Mouse (Mus musculus) kidney, embryonic 16.5 days (tissue): ENCODE measurements around the gene Sox30. TPM values are rescaled to one million over a fixed set of nuclear protein-coding genes. Genes with fewer than 3 reads are reported as not detected.

ENCODE experiments used
- ATAC-seq: fragments of 200-750 bp; cut with Nextera tagmentation; 2 replicates; pipeline ENCODE4 v1.8.0; 2017; ENCODE audit warnings: moderate TSS enrichment; ENCODE audit not compliant: low FRiP score, low TSS enrichment
- H3K27ac ChIP-seq: fragments of 300-500 bp; sonication (generic); 2 replicates; pipeline ENCODE4 v1.5.1; 2014; ENCODE audit warnings: low read length
- H3K27me3 ChIP-seq: fragments of 300-500 bp; sonication (generic); 2 replicates; pipeline ENCODE4 v1.6.1; 2014; ENCODE audit warnings: low read length, control low read depth, mixed read lengths; ENCODE audit not compliant: insufficient read depth
- H3K36me3 ChIP-seq: fragments of 300-500 bp; sonication (generic); 2 replicates; pipeline ENCODE4 v1.6.1; 2014; ENCODE audit warnings: low read length, control low read depth, mixed read lengths; ENCODE audit not compliant: insufficient read depth
- H3K4me1 ChIP-seq: fragments of 300-500 bp; sonication (generic); 2 replicates; pipeline ENCODE4 v1.6.1; 2014; ENCODE audit warnings: low read length, control low read depth, mixed read lengths; ENCODE audit not compliant: insufficient read depth
- H3K4me2 ChIP-seq: fragments of 300-500 bp; sonication (generic); replicated peaks from 2 replicates; pipeline ENCODE4 v1.6.1; 2014; ENCODE audit warnings: low read depth, low read length
- H3K4me3 ChIP-seq: fragments of 300-500 bp; sonication (generic); 2 replicates; pipeline ENCODE4 v1.5.1; 2014; ENCODE audit warnings: mild to moderate bottlenecking, low read length
- H3K9ac ChIP-seq: fragments of 300-500 bp; sonication (generic); replicated peaks from 2 replicates; pipeline ENCODE4 v1.6.1; 2014; ENCODE audit warnings: low read length
- H3K9me3 ChIP-seq: fragments of 300-500 bp; sonication (generic); 2 replicates; pipeline ENCODE4 v1.6.1; 2016; ENCODE audit warnings: low read length, control low read depth
- WGBS: fragments of 180-500 bp; shearing (Covaris S2); extraction: QIAGEN DNeasy Blood & Tissue Kit; methylation state at CpG from one replicate; pipeline ENCODE4 v1.1.7; 2014; 5-methylcytosine and 5-hydroxymethylcytosine counted together
- polyA plus RNA-seq: library from polyadenylated mRNA; unstranded; fragments of >200 nt; fragmentation: Nextera tagmentation; extraction: Ambion mirVana; gene quantifications from 2 replicates; pipeline ENCODE4 v1.2.1, GENCODE M21; 2015

Gene Sox30
- polyA plus RNA-seq, 1 experiment from 2014 or later = 0.16 TPM

GRCm38 (mm10) chr11:46061776-46062445 is 81.8 kb downstream of the Sox30 start:
- Histone ChIP-seq H3K9ac (no peak overlapping the region), H3K36me3 (no peaks in the 10 kb centered on the region), H3K27ac (peak overlapping the region; percentile 72), H3K4me3 (no peak overlapping the region), H3K4me2 (no peak overlapping the region), H3K9me3 (no peaks in the 10 kb centered on the region), H3K27me3 (no peaks in the 10 kb centered on the region), H3K4me1 (peaks cover 34% of the 10 kb centered on the region)
- no peak for ATAC-seq
- WGBS = 51% methylated on average over 6 of the region's 6 CpGs

GRCm38 (mm10) chr11:46062569-46062968 is 82.5 kb downstream of the Sox30 start:
- H3K4me2 ChIP-seq = no peak overlapping the region
- no peak overlapping the region for H3K4me3 ChIP-seq
- no peaks in the 10 kb centered on the region for H3K9me3 ChIP-seq
- 72% methylated on average over 4 of the region's 4 CpGs for WGBS
- H3K27me3 ChIP-seq = no peaks in the 10 kb centered on the region
- peak overlapping the region; percentile 76; the same call in 1 of the 2 replicates for H3K27ac ChIP-seq
- no peak for ATAC-seq
- H3K4me1 ChIP-seq = peaks cover 30% of the 10 kb centered on the region
- H3K9ac ChIP-seq = no peak overlapping the region
- 0 out of 2 replicates have a peak, but pooled peaks cover 3% of the 10 kb centered on the region for H3K36me3 ChIP-seq

DNA sequence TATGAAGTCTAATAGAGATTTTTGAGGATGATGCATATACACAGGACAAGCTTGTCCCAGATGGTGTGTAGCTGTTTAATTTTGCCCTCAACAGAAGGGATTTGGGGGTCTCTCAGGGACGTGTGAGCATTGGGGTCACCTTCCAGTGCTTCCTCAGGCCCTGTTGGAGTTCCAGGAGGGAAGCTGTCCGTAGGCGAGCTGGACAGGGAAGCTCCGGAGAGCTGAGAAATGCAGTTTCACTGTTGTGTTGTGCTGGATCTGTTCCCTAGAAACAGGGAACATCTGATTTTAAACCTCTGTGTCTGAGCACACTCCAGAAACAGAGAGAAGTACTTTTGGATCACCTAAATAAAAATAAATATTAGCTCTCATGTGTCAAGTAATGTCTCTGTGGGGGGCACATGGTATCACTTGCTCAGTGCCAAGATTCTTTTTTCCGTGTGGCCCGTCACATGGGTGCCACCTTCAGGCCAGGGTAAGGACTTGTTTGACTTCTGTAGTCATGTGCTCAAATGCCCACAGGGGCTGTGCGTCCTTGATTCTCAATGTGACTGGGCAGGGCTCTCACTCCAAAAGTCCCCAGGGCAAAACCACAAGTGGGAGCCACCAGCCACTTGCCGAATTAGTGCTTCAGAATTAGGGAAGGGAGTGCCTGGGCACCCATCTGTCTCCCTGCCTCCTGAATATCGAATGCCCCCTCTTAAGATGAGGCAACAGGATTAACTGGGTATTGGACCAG is 83.1 kb downstream of the Sox30 start:
- Histone ChIP-seq H3K36me3 (0 out of 2 replicates have a peak, but pooled peaks cover 4% of the 10 kb centered on the region), H3K4me3 (no peak overlapping the region), H3K4me1 (peaks cover 24% of the 10 kb centered on the region), H3K27me3 (no peaks in the 10 kb centered on the region), H3K4me2 (no peak overlapping the region), H3K9me3 (no peaks in the 10 kb centered on the region), H3K9ac (no peak overlapping the region), H3K27ac (peak overlapping the region; percentile 76)
- no peak for ATAC-seq
- 58% methylated on average over 9 of the region's 9 CpGs for WGBS

- ATAC-seq = 0 out of 2 replicates have a peak, but pooled peaks have one; percentile 7
- H3K9ac ChIP-seq = 0 out of 2 replicates have a peak overlapping the region, but pooled peaks have one; percentile 10
- no peak overlapping the region for H3K4me3 ChIP-seq
- H3K4me2 ChIP-seq = no peak overlapping the region
- H3K4me1 ChIP-seq = peaks cover 36% of the 10 kb centered on the region
- 23% methylated on average over 8 of the region's 8 CpGs for whole genome bisulfite sequencing
- 0 out of 2 replicates have a peak, but pooled peaks cover 4% of the 10 kb centered on the region for H3K36me3 ChIP-seq
- H3K27ac ChIP-seq = peak overlapping the region; percentile 93
- no peaks in the 10 kb centered on the region for H3K9me3 ChIP-seq
- no peaks in the 10 kb centered on the region for H3K27me3 ChIP-seq
Observed at GRCm38 (mm10) chr11:46064767-46065166, 84.7 kb downstream of the Sox30 start.

DNA sequence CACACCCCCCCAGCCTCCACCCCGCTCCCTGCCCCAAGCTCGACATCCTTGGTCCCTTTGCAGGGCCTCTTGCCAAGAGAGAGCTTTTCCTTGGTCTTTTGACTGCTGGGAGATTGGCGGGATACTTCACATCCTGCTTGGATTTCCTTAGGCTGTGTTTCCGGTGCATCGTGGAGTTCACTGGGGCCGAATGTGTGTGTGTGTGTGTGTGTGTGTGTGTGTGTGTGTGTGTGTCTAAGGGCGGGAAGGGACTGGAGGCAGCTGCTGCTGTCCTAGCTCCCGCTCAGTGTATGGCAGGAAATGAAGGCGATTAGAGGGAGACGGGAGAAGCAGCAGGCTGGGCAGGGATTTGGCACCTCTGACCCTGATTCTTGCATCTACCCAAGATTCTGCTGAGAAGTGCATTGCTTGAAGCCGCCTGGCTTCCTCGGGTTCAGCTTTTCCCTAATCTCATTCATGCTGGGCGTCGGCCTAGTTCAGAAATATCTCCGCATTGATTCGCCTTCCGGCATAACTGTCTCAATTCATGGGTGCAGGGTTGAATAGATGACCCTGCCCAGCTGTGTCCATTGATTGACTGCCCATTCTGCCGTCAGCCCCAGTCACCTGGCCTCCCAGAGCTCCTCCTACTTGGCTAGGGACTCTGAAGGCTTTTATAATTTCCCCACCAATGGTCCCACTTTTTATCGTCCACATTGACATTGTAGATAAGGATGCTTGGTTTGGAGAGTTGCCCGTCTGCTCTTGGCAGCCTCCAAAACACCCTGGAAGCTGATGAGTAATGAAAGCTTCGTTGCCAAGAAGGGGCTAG is 85.3 kb downstream of the Sox30 start:
- Histone ChIP-seq H3K9ac (0 out of 2 replicates have a peak overlapping the region, but pooled peaks have one; percentile 10), H3K36me3 (0 out of 2 replicates have a peak, but pooled peaks cover 4% of the 10 kb centered on the region), H3K27ac (peak overlapping the region; percentile 93), H3K27me3 (no peaks in the 10 kb centered on the region), H3K9me3 (no peaks in the 10 kb centered on the region), H3K4me3 (no peak overlapping the region), H3K4me1 (peaks cover 43% of the 10 kb centered on the region), H3K4me2 (no peak overlapping the region)
- ATAC-seq = peak; percentile 86
- 27% methylated on average over 21 of the region's 21 CpGs for WGBS

Other genes with a start within 250 kb of the Sox30 start
- gene Clint1, start 128.3 kb upstream of the Sox30 start, polyA plus RNA-seq = 104 and 106 TPM in 2 replicates
- gene Lsm11, start 35.4 kb upstream of the Sox30 start, polyA plus RNA-seq = 3.9 and 4.3 TPM in 2 replicates
- 14.2 and 16.2 TPM in 2 replicates for gene Thg1l, start 24.8 kb upstream of the Sox30 start, polyA plus RNA-seq
- 3.4 and 11.5 TPM in 2 replicates for gene Gm12166, start 72.0 kb downstream of the Sox30 start, polyA plus RNA-seq
- gene Adam19, start 75.7 kb downstream of the Sox30 start, polyA plus RNA-seq = 16.5 and 18.0 TPM in 2 replicates
- 0.59 and 1.4 TPM in 2 replicates for gene Nipal4, start 186.2 kb downstream of the Sox30 start, polyA plus RNA-seq